Mouse (Mus musculus): ENCODE measurements at regions not wholly inside any gene's neighbourhood (a gene's known extent, or its start where the extent isn't known, plus 50 kb on each side); places are given as distances from the start of the nearest gene placed in this dataset.

GRCm38 (mm10) chr10:113034356-113034755, 105.6 kb upstream of the Atxn7l3b start:
- no peak for DNase-seq (ENCODE audit: low read depth, low spot score)

- DNase-seq (ENCODE audit: low read depth, low spot score), result no peak
Observed at GRCm38 (mm10) chr10:113032870-113033269, 104.1 kb upstream of the Atxn7l3b start.

- peak; percentile 48 for DNase-seq (ENCODE audit: low read depth, low spot score)
Observed at GRCm38 (mm10) chr10:113027300-113027699, 98.5 kb upstream of the Atxn7l3b start.

- no peak for DNase-seq (ENCODE audit: low read depth, low spot score)
Observed at GRCm38 (mm10) chr10:113024633-113025032, 95.8 kb upstream of the Atxn7l3b start.

- DNase-seq (ENCODE audit: low read depth, low spot score), result no peak
Observed at GRCm38 (mm10) chr10:113009124-113009523, 80.3 kb upstream of the Atxn7l3b start.

- no peak for DNase-seq (ENCODE audit: low read depth, low spot score)
Observed at GRCm38 (mm10) chr10:112990720-112991119, 61.9 kb upstream of the Atxn7l3b start.

- DNase-seq (ENCODE audit: low read depth, low spot score), result no peak
Observed at GRCm38 (mm10) chr10:112982697-112983096, 53.9 kb upstream of the Atxn7l3b start.

Data from mesoderm, embryonic 11.5 days (tissue).